Mouse (Mus musculus) lung, adult 2 months (tissue): Measurements from ENCODE around the gene Lingo4.

Experiments used
- CTCF ChIP-seq: fragments of 200-500 bp; IDR thresholded peaks from 2 replicates; pipeline ENCODE4 v1.5.1; 2011; ENCODE audit warnings: mild to moderate bottlenecking, low read length, control low read depth; ENCODE audit not compliant: insufficient read depth
- POLR2A ChIP-seq: fragments of 200-500 bp; IDR thresholded peaks from 2 replicates; pipeline ENCODE4 v1.6.1; 2011; ENCODE audit warnings: low read depth, mild to moderate bottlenecking, control low read depth, low read length, borderline replicate concordance; ENCODE audit errors: extremely low read depth

GRCm38 (mm10) chr3:94393049-94393448, 5.3 kb upstream of the Lingo4 start:
- TF ChIP-seq CTCF (no peak), POLR2A (no peak)
